Mouse (Mus musculus) midbrain, embryonic 15.5 days (tissue): ENCODE results near the gene Slc11a2. TPM values are rescaled to one million over a fixed set of nuclear protein-coding genes. Genes with fewer than 3 reads are reported as not detected.

ENCODE experiments used
- ATAC-seq: fragments of 200-750 bp; cut with Nextera tagmentation; replicated peaks from 2 replicates; pipeline ENCODE4 v1.8.0; 2017; ENCODE audit warnings: moderate TSS enrichment
- H3K27ac ChIP-seq: fragments of 300-500 bp; sonication (generic); 2 replicates; pipeline ENCODE4 v1.5.1; 2015; ENCODE audit warnings: mild to moderate bottlenecking, inconsistent platforms
- H3K27me3 ChIP-seq: fragments of 300-500 bp; sonication (generic); replicated peaks from 2 replicates; pipeline ENCODE4 v1.6.1; 2015; ENCODE audit warnings: inconsistent platforms
- H3K36me3 ChIP-seq: fragments of 300-500 bp; sonication (generic); replicated peaks from 2 replicates; pipeline ENCODE4 v1.6.1; 2015; ENCODE audit warnings: inconsistent platforms
- H3K4me1 ChIP-seq: fragments of 300-500 bp; sonication (generic); 2 replicates; pipeline ENCODE4 v1.6.1; 2015; ENCODE audit warnings: inconsistent platforms
- H3K4me2 ChIP-seq: fragments of 300-500 bp; sonication (generic); 2 replicates; pipeline ENCODE4 v1.6.1; 2015; ENCODE audit warnings: inconsistent platforms, mild to moderate bottlenecking, moderate library complexity
- H3K4me3 ChIP-seq: fragments of 300-500 bp; sonication (generic); 2 replicates; pipeline ENCODE4 v1.5.1; 2015; ENCODE audit warnings: mild to moderate bottlenecking, inconsistent platforms
- H3K9ac ChIP-seq: fragments of 300-500 bp; sonication (generic); 2 replicates; pipeline ENCODE4 v1.6.1; 2015; ENCODE audit warnings: mild to moderate bottlenecking, inconsistent platforms
- H3K9me3 ChIP-seq: fragments of 300-500 bp; sonication (generic); 2 replicates; pipeline ENCODE4 v1.6.1; 2016; ENCODE audit warnings: inconsistent platforms
- WGBS: fragments of 180-500 bp; shearing (Covaris S2); methylation state at CpG from one replicate; pipeline ENCODE4 v1.1.7; 2015; ENCODE audit warnings: mixed read lengths; 5-methylcytosine and 5-hydroxymethylcytosine counted together
- polyA plus RNA-seq: library from polyadenylated mRNA; unstranded; fragments of >200 nt; fragmentation: Nextera tagmentation; extraction: Ambion mirVana; gene quantifications from 2 replicates; pipeline ENCODE4 v1.2.1, GENCODE M21; 2015

Slc11a2 gene
- polyA plus RNA-seq, 1 experiment from 2014 or later, result 31.0 TPM

DNA sequence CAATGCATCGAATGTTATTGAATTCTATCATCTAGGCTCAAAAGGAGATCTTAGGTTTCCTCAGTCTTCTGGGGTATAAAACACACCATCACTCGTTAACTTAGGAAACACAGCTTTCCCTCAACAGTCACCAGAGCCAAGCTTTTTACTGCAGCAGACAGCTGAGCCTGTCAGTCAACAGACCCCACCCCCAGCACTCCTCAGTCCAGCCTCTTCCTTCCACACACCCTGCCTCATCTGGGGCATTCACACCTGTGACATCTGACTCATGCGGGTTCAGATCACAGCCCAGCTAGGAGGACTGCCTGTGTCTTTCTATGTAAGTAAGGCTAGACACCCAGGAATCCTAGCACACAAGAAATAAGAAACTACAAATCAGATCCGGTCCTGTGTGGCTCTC lies 10.9 kb downstream of the Slc11a2 start:
- H3K9ac ChIP-seq, result no peak overlapping the region
- no peak overlapping the region for H3K4me2 ChIP-seq
- peaks cover under 1% of the 10 kb centered on the region; the same call in 1 of the 2 replicates for H3K4me1 ChIP-seq
- H3K36me3 ChIP-seq, result no peaks in the 10 kb centered on the region; the same call in 1 of the 2 replicates
- no peaks in the 10 kb centered on the region for H3K9me3 ChIP-seq
- no peaks in the 10 kb centered on the region for H3K27me3 ChIP-seq
- no peak overlapping the region for H3K27ac ChIP-seq
- no peak overlapping the region for H3K4me3 ChIP-seq
- WGBS, result 86% methylated on average over 4 of the region's 4 CpGs
- ATAC-seq, result no peak

DNA sequence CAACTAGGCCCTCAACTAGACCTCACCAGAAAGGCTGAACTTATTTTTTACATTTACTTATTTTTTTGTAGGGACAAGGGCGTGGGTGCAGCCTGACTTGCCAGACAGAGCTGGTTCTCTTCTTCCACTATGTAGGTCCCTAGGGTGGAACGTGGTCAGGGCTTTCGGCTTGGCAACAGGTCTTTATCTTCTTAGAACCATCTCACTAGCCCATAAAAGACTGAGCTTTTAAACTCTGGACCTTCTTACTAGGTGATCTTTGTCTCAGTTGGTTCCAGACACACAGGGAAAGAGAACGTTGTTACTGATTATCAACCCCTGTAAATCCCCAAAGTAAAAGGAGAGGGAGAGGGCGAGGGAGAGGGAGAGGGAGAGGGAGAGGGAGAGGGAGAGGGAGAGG lies 11.6 kb downstream of the Slc11a2 start:
- H3K4me2 ChIP-seq, result no peak overlapping the region
- H3K4me1 ChIP-seq, result no peaks in the 10 kb centered on the region
- no peak overlapping the region for H3K4me3 ChIP-seq
- no peak overlapping the region for H3K27ac ChIP-seq
- no peak for ATAC-seq
- H3K9me3 ChIP-seq, result no peaks in the 10 kb centered on the region
- no peaks in the 10 kb centered on the region for H3K27me3 ChIP-seq
- peaks cover 4% of the 10 kb centered on the region; the same call in 1 of the 2 replicates for H3K36me3 ChIP-seq
- WGBS, result 77% methylated on average over 4 of the region's 5 CpGs
- no peak overlapping the region for H3K9ac ChIP-seq

DNA sequence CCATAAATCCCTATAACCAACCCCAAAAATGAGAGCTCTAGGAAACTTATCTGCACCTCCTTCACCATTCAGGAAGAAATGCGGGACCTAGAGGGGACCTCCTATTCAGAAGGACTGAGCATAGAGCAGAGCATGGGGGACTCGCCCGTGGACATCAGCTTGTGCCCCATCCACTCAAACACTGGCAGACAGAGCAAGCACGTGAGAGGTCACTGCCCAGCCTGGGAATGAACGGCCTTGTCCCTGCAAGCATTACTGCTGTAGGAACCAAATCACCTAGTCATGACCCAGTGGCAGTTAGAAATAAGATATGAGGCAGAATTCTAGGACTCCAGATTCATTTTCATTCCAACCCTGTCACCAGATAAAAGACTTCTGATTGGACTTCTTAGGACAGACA lies 13.1 kb downstream of the Slc11a2 start:
- 92% methylated on average over 5 of the region's 5 CpGs for WGBS
- peaks cover 9% of the 10 kb centered on the region; the same call in 1 of the 2 replicates for H3K36me3 ChIP-seq
- H3K4me3 ChIP-seq, result no peak overlapping the region
- H3K27ac ChIP-seq, result no peak overlapping the region
- H3K9me3 ChIP-seq, result no peaks in the 10 kb centered on the region
- no peak overlapping the region for H3K9ac ChIP-seq
- H3K4me2 ChIP-seq, result no peak overlapping the region
- no peak for ATAC-seq
- no peaks in the 10 kb centered on the region for H3K27me3 ChIP-seq
- no peaks in the 10 kb centered on the region for H3K4me1 ChIP-seq

DNA sequence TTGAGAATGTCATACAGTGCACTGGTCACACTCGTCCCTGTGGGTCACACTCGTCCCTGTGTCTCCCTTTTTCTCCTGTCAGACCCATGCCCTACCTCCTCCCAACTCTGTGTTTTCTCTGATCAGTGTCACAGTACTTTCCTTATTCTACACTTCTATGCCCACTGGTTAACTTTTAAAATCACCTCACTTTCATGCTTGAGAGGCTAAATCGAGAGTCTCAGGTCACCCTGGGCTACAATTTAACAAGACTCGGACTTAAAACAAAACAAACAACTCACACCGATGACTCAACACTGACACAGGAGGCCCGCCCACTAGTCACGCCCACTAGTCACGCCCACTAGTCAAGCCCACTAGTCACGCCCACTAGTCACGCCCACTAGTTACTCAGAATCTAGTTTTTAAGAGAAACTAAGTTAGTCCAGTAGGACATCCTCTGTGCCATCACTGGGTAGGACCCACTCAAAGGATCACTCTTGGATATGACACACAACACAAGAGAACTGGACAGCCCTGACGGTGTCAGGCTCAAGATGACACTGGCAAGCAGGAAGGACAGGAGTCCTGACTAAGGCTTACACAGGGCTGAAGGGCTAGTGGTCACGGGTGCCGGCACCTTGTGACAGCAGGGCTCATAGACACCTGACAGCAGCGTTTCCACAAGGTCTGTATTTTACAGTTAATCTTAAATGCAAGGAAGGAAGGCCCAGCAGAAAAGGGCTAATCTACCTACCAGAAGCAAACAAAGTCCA lies 13.8 kb downstream of the Slc11a2 start:
- ATAC-seq, result no peak
- WGBS, result 66% methylated on average over 14 of the region's 14 CpGs
- peaks cover 12% of the 10 kb centered on the region; the same call in 1 of the 2 replicates for H3K36me3 ChIP-seq

DNA sequence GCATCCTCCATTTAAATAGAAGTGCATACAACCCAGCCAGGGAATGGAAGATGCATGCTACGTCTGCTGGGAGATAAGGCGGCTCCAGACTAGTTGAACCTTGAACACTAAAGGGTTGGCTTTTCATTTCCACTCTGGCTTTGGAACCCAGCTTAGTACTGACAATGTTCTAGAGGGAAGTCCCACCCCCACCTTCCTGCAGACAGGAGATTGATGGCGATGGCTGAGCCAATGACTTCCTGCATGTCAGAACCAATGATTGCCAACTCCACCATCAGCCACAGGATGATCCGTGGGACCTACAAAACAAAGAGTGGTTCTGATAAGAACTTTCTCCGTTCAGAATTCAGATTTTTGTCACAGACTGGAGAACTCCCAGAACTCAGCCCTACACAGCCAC lies 18.8 kb downstream of the Slc11a2 start:
- no peaks in the 10 kb centered on the region for H3K9me3 ChIP-seq
- H3K4me2 ChIP-seq, result no peak overlapping the region
- H3K36me3 ChIP-seq, result peaks cover 28% of the 10 kb centered on the region
- no peaks in the 10 kb centered on the region for H3K27me3 ChIP-seq
- H3K9ac ChIP-seq, result no peak overlapping the region
- 93% methylated on average over 5 of the region's 5 CpGs for WGBS
- no peak for ATAC-seq
- no peak overlapping the region for H3K27ac ChIP-seq
- H3K4me3 ChIP-seq, result no peak overlapping the region
- H3K4me1 ChIP-seq, result no peaks in the 10 kb centered on the region

More for the DNA sequence above, 13.8 kb downstream of the Slc11a2 start:
- Histone ChIP-seq H3K27me3 (no peaks in the 10 kb centered on the region), H3K4me2 (no peak overlapping the region), H3K9ac (no peak overlapping the region), H3K9me3 (no peaks in the 10 kb centered on the region), H3K27ac (no peak overlapping the region), H3K4me1 (no peaks in the 10 kb centered on the region), H3K4me3 (no peak overlapping the region)

DNA sequence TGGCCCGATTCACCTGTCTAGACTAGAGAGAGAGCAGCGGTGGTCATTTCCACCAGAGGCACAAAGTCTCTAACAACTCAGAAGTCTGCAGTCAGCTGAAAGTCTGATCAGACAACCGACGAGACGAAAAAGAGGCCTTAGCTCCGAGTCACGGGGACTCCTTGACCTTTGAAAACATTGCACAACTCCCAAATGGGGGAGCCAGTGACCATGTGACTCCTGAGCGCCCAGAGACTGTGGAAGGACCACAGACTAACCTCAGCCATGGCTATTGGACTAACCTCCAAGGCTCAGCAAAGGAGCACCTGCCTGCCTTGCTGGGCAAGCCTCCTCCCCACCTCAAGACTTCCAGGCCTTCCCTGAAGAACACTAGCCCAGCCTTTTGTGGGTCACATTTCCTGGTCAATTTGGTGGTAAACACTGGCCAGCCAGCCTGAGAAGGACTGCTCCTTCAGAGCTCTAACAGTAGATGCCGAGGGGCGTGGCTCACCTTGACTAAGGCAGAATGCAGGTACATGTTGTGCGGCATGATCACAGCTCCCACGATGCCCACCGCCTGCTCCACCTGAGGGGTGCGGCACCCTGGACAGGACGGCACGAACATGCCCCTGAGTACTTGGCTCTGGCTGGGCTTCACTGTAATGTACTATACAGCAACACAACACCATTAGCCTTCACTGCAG lies 21.4 kb downstream of the Slc11a2 start:
- Histone ChIP-seq H3K27me3 (no peaks in the 10 kb centered on the region), H3K36me3 (peaks cover 50% of the 10 kb centered on the region), H3K4me3 (no peak overlapping the region), H3K9me3 (no peaks in the 10 kb centered on the region), H3K27ac (no peak overlapping the region), H3K4me1 (no peaks in the 10 kb centered on the region), H3K9ac (no peak overlapping the region), H3K4me2 (no peak overlapping the region)
- WGBS, result 91% methylated on average over 16 of the region's 16 CpGs
- ATAC-seq, result no peak

DNA sequence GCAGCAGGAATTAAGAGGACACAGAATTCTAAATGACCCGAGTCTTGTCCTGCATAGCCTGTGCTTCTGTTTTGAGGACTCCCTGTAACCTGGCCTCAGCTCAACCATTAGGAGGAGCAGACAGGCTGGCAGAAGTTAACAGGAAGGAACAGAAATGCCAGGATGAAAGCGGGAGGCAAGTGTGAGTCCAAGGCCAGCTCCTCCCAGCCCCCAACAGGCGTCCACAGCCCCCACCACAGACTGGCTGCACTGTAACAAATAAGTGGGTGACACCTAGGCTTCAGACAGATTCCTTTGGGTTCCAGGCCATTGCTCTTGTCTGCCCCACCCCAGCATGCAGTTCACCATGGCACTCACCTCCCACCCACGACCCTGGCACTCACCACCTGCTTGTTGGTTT lies 22.1 kb downstream of the Slc11a2 start:
- H3K27ac ChIP-seq, result no peak overlapping the region
- no peak overlapping the region for H3K4me3 ChIP-seq
- no peaks in the 10 kb centered on the region for H3K4me1 ChIP-seq
- ATAC-seq, result no peak
- H3K4me2 ChIP-seq, result no peak overlapping the region
- WGBS, result 84% methylated on average over 4 of the region's 4 CpGs
- H3K36me3 ChIP-seq, result peaks cover 50% of the 10 kb centered on the region
- H3K9me3 ChIP-seq, result no peaks in the 10 kb centered on the region
- no peak overlapping the region for H3K9ac ChIP-seq
- no peaks in the 10 kb centered on the region for H3K27me3 ChIP-seq

DNA sequence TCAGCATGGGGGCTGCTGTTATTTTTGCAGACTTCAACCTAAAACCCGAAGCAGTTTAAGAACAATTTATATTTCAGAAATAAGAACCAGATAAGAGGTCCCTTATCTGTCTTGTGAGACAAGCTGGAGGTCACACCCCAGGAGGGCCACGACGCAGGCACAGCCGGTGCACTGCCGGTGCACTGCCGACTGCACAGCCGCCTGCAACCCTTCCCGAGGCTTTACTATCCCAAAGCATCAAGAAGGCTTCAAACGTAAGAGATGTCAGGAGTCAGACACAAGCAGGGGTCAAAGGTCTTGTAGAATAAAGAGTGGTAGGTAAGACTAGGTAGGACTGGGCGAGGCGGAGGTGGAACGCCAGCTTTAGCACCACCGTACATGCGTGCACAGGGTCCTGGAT lies 22.5 kb downstream of the Slc11a2 start:
- Histone ChIP-seq H3K9ac (no peak overlapping the region), H3K4me3 (no peak overlapping the region), H3K36me3 (peaks cover 53% of the 10 kb centered on the region), H3K27ac (no peak overlapping the region), H3K4me1 (no peaks in the 10 kb centered on the region), H3K9me3 (no peaks in the 10 kb centered on the region), H3K4me2 (no peak overlapping the region), H3K27me3 (no peaks in the 10 kb centered on the region)
- no peak for ATAC-seq
- 92% methylated on average over 14 of the region's 14 CpGs for WGBS

DNA sequence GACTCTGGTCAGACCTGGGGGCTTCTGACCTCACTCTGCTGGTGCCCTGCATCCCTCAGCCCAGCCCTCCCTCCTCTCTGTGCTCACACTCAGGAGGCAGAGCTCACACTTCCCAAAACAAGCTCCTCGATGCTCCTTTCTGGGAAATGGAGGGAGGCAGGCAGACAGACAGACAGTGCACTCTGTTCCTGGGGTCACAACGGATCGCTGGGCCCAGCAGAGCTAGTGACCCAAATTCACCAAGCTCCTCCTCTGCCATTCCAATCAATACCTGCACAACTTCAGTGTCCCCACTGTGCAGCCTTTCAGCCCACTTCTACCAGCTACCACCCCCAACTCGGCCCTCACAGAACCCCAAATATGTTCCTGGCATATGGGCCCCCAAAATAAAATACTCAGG lies 23.1 kb downstream of the Slc11a2 start:
- Histone ChIP-seq H3K27ac (no peak overlapping the region), H3K9ac (no peak overlapping the region), H3K4me3 (no peak overlapping the region), H3K4me2 (no peak overlapping the region), H3K4me1 (no peaks in the 10 kb centered on the region), H3K27me3 (no peaks in the 10 kb centered on the region), H3K9me3 (no peaks in the 10 kb centered on the region), H3K36me3 (peaks cover 58% of the 10 kb centered on the region)
- 84% methylated on average over 4 of the region's 4 CpGs for WGBS
- no peak for ATAC-seq

DNA sequence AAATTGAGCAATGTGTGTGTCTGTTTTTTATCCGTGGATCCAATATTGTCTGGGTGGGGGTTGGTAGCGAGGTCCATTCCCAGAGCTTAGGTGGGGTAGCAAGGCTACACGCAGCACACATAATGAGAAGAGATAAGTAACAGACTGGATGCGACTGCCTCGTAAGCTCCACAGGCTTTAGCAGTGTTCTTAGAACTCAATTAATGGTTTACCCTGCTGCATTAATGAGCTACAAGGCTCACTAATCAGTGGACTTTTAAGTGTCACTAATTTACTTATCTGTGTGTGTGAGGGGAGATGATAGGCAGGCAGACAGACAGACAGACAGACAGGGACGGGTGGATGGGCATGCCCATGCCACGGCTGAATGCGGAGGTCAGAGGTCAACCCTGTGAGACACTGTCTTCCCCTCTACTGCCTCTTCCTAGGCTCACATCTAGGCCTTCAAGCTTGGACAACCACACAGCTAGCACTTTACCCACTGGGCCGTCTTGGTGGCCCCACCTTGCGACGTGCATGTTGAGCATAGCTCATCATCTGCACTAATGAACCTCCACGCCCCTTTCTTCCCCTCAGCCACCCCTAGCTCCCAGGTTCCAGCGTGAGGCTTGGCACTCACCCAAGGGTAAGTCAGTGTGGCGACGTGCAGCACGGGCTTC lies 24.2 kb downstream of the Slc11a2 start:
- no peak overlapping the region for H3K4me3 ChIP-seq
- 88% methylated on average over 16 of the region's 16 CpGs for WGBS
- H3K27me3 ChIP-seq, result no peaks in the 10 kb centered on the region
- no peak overlapping the region for H3K27ac ChIP-seq
- H3K9ac ChIP-seq, result no peak overlapping the region
- H3K4me2 ChIP-seq, result no peak overlapping the region
- no peaks in the 10 kb centered on the region for H3K9me3 ChIP-seq
- H3K4me1 ChIP-seq, result no peaks in the 10 kb centered on the region
- H3K36me3 ChIP-seq, result peaks cover 63% of the 10 kb centered on the region
- no peak for ATAC-seq

DNA sequence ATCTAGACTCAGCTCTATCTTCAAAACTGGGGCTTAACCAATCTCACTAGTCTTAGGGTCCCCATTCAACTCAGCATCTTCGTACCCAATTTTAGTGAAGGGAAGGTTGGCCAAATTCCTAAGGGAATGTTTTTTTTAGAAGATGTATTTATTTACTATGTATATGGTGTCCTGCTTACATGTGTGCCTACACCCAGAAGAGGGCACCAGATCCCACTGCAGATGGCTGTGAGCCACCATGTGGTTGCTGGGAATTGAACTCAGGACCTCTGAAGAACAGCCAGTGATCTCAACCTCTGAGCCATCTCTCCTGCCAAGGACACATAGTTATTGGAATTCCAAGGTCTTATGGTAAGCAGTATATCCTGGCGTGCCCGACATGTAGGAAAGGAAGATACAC lies 29.3 kb downstream of the Slc11a2 start:
- H3K27ac ChIP-seq, result no peak overlapping the region
- H3K9me3 ChIP-seq, result no peaks in the 10 kb centered on the region
- H3K4me1 ChIP-seq, result no peaks in the 10 kb centered on the region
- no peak overlapping the region for H3K4me2 ChIP-seq
- no peak overlapping the region for H3K9ac ChIP-seq
- WGBS, result 96% methylated on average over 3 of the region's 3 CpGs
- no peaks in the 10 kb centered on the region for H3K27me3 ChIP-seq
- ATAC-seq, result no peak
- H3K36me3 ChIP-seq, result peaks cover 55% of the 10 kb centered on the region
- H3K4me3 ChIP-seq, result no peak overlapping the region

DNA sequence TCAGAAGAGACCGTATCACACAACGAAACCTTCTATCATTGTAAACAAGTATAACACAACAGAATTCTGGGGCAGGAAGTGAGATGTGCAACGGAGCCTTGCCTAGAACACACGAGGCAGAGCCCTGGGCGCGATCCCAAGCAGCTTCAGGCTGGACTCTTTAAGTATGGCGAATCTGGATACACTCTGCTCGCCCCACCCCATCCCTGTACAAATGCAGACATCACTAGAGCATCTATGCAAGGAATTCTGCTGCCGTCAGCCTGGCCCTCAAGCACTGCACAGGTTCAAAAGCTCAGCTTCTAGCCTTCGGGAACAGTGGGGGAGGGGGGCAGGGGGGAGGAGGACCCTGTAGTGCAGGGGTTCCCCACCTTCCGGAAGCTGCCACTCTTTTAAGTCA lies 31.9 kb downstream of the Slc11a2 start:
- H3K9me3 ChIP-seq, result no peaks in the 10 kb centered on the region
- no peaks in the 10 kb centered on the region for H3K27me3 ChIP-seq
- no peak overlapping the region for H3K4me2 ChIP-seq
- no peaks in the 10 kb centered on the region for H3K4me1 ChIP-seq
- 88% methylated on average over 11 of the region's 11 CpGs for WGBS
- no peak overlapping the region for H3K27ac ChIP-seq
- ATAC-seq, result no peak
- H3K36me3 ChIP-seq, result peaks cover 32% of the 10 kb centered on the region
- H3K9ac ChIP-seq, result no peak overlapping the region
- no peak overlapping the region for H3K4me3 ChIP-seq
